In genomic region chr10:19498112-19498511, GRCm38 (mm10) we compare ENCODE assay signal across 33 mouse cellular contexts.
DNase-seq lines count a peak whose midpoint lies in the region; ATAC-seq and TF ChIP-seq lines count a peak whose summit lies in the region.
"Had no signal": no experiment of that assay in that cellular context is flagged by ENCODE, and none has a peak within 500 bp of the region (broad histone marks: within the 10 kb centered on the region; RNA-seq: fewer than 3 reads in every experiment).

No protein-coding gene starts in this region.

- peak overlapping the region; percentile 33; the same call in 1 of the 2 replicates for H3K27ac ChIP-seq in thymus, adult 2 months (ENCODE audit: control insufficient read depth, insufficient read depth, low read length)
- H3K27ac ChIP-seq in hindbrain, embryonic 11.5 days (ENCODE audit: low read depth, low read length), result no peak overlapping the region
- H3K27ac ChIP-seq: gastrocnemius, adult 2 months; hindbrain, embryonic 14.5 days; kidney, postnatal 0 days; liver, embryonic 12.5 days; macrophage; midbrain, embryonic 10.5 days; stomach, postnatal 0 days had no signal

- intact Hi-C loops in heart, postnatal 10 days (cut with DNase I), result no loop called here

- H3K4me3 ChIP-seq in thymus, adult 2 months (ENCODE audit: control insufficient read depth, insufficient read depth, low read length), result no peak overlapping the region
- no peak overlapping the region for H3K4me3 ChIP-seq in hindbrain, embryonic 11.5 days (ENCODE audit: low read depth, low read length)
- H3K4me3 ChIP-seq: gastrocnemius, adult 2 months; liver, embryonic 12.5 days; midbrain, embryonic 10.5 days; myocyte had no signal

- no peak for DNase-seq in thymus, adult 2 months
- no peak for DNase-seq in thymus, adult 18-20 months
- DNase-seq in fat pad, adult 2 months (ENCODE audit: extremely low read depth, low read depth, low spot score), result peak; percentile 23
- DNase-seq in naive thymus-derived CD4-positive, alpha-beta T cell, adult 2 months (ENCODE audit: low read depth), result peak; percentile 71
- peak; percentile 47 for DNase-seq in thymus, postnatal 4 days
- DNase-seq in heart, postnatal 10 days, result no peak
- DNase-seq in hindbrain, embryonic 11.5 days (ENCODE audit: low spot score), result no peak
- DNase-seq in right cerebral cortex, postnatal 36 days (ENCODE audit: low spot score in 2 of 2), result no peak
- DNase-seq: adrenal gland, postnatal 10 days; cerebellum, adult 11 months; cerebellum, adult 9-10 months; cerebellum, postnatal 36 days; gastrocnemius, adult 2 months; gastrocnemius, postnatal 36 days; heart, adult 18-20 months; heart, postnatal 4 days; kidney, adult 8-10 months; kidney, postnatal 4 days; left cerebral cortex, postnatal 4 days; lung, adult 18-20 months; right cerebral cortex, postnatal 4 days had no signal

- H3K9ac ChIP-seq in hindbrain, embryonic 11.5 days (ENCODE audit: low read depth, low read length), result no peak overlapping the region
- H3K9ac ChIP-seq: hindbrain, embryonic 14.5 days; liver, embryonic 12.5 days had no signal

- TF ChIP-seq CTCF in thymus, adult 2 months (IDR thresholded peaks at IDR 0.05; ENCODE audit: borderline replicate concordance, control insufficient read depth, extremely low read depth, insufficient read depth, low read length, poor library complexity), result no peak

- H3K36me3 ChIP-seq in thymus, adult 2 months (ENCODE audit: control insufficient read depth, insufficient read depth, low read length), result no peaks in the 10 kb centered on the region
- no peaks in the 10 kb centered on the region for H3K36me3 ChIP-seq in hindbrain, embryonic 11.5 days (ENCODE audit: control insufficient read depth, insufficient read depth, low read length)
- H3K36me3 ChIP-seq: liver, embryonic 12.5 days; midbrain, embryonic 10.5 days had no signal

- H3K4me1 ChIP-seq in thymus, adult 2 months (replicated peaks; ENCODE audit: control insufficient read depth, insufficient read depth, low read length), result peaks cover 9% of the 10 kb centered on the region
- H3K4me1 ChIP-seq in hindbrain, embryonic 11.5 days (replicated peaks; ENCODE audit: control insufficient read depth, insufficient read depth, low read length), result no peaks in the 10 kb centered on the region

- WGBS in thymus, adult 2 months, result 34% methylated on average over 4 of the region's 4 CpGs
- 89% methylated on average over 4 of the region's 4 CpGs for WGBS in hindbrain, embryonic 11.5 days

- ATAC-seq in hindbrain, embryonic 11.5 days (ENCODE audit: low FRiP score), result no peak
- ATAC-seq: forebrain, embryonic 14.5 days; intestine, embryonic 16.5 days; liver, embryonic 12.5 days; lung, postnatal 0 days; midbrain, embryonic 16.5 days had no signal

- H3K4me2 ChIP-seq in hindbrain, embryonic 11.5 days (replicated peaks; ENCODE audit: low read depth, low read length), result no peak overlapping the region
- H3K4me2 ChIP-seq: heart, embryonic 11.5 days; hindbrain, embryonic 14.5 days; liver, embryonic 12.5 days had no signal

- no peaks in the 10 kb centered on the region for H3K27me3 ChIP-seq in thymus, adult 2 months (ENCODE audit: control insufficient read depth, insufficient read depth, low read length)
- H3K27me3 ChIP-seq in hindbrain, embryonic 11.5 days (ENCODE audit: control insufficient read depth, insufficient read depth, low read length), result no peaks in the 10 kb centered on the region; the same call in 1 of the 2 replicates
- H3K27me3 ChIP-seq: liver, embryonic 12.5 days had no signal

- no peak for TF ChIP-seq POLR2A in thymus, adult 2 months (IDR thresholded peaks at IDR 0.05; ENCODE audit: control insufficient read depth, extremely low read depth, insufficient read depth, low read length, poor library complexity)

- H3K9me3 ChIP-seq in hindbrain, embryonic 11.5 days (ENCODE audit: control insufficient read depth, low read length), result no peaks in the 10 kb centered on the region
- H3K9me3 ChIP-seq: liver, embryonic 12.5 days; midbrain, embryonic 10.5 days had no signal

Comparison
In these comparisons a context has a peak if more than half of its experiments do, and no peak if none do; other contexts are left out.
1. DNase-seq: peak in fat pad, adult 2 months (single experiment), naive thymus-derived CD4-positive, alpha-beta T cell, adult 2 months (single experiment) and thymus, postnatal 4 days (single experiment); none in thymus, adult 2 months (single experiment), thymus, adult 18-20 months (0 of 2), heart, postnatal 10 days (0 of 2), hindbrain, embryonic 11.5 days (single experiment) and right cerebral cortex, postnatal 36 days (0 of 2).